7 mouse cellular contexts compared by ENCODE assay signal in the genomic region with DNA sequence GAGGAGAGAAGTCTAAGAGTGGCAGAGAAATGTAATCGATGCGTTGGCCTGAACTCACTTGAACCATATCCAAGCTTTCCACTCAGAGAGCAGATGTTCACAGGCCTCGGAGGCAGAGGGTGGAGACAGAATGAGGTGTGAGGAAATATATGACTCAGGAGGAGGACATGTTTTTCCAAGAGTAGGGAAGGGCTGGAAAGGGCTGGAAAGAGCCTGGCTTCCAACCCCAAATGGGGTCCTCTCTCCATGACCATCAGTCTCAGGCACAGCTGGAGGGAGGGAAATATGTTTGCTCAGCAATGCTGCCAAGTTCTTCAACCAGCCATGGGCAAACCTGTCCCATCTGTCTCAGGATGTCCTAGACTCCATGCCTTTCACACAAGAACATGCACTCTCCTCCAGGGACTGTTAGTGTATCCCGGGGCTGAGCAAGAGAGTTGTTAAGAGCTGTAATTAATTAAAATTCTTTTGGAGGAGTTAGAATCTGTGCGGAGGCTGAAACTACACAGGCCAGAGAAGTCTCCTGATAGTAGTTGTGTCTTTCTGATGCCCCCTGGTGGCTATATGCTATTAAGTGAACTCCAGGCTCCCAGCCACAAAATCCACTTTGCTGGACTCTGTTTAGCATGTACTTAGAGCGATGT. TPM values are rescaled to one million over a fixed set of nuclear protein-coding genes. Genes with fewer than 3 reads are reported as not detected.
DNase-seq lines count a peak whose midpoint lies in the region; ATAC-seq lines count a peak whose summit lies in the region.

No protein-coding gene starts in this region.

- ATAC-seq in inflammation-experienced regulatory T-cells, adult 6 months: peak; percentile 72
- ATAC-seq in megakaryocyte, adult 5-6 weeks (ENCODE audit: poor library complexity, severe bottlenecking): peak; percentile 86

- peak; percentile 45 to 89 for DNase-seq in adrenal gland, adult (ENCODE audit: inconsistent age in 2 of 2, low spot score in 1 of 2)
- DNase-seq in embryo, embryonic 11.5 days (ENCODE audit: low read depth, low spot score): peak; percentile 50
- DNase-seq in gastrocnemius, postnatal 25 days: peak; percentile 36
- DNase-seq in left cerebral cortex, adult 9 months (ENCODE audit: low spot score in 2 of 2): peak; percentile 51 to 84
- DNase-seq in right cerebral cortex, adult 2 months (ENCODE audit: low spot score in 2 of 2): peak; percentile 73 to 76

RNA-seq across cellular contexts. Expression of a gene that starts 31.4 kb away (rescaled TPM):
- under 1 TPM; 0.19 to 0.20 TPM for total RNA-seq in gastrocnemius, postnatal 25 days (2021)
- polyA plus RNA-seq in inflammation-experienced regulatory T-cells, adult 6 months (2017; shearing (Covaris generic)): not detected
- total RNA-seq in megakaryocyte, adult 5-6 weeks (2015): 0.07 TPM in 1 of 2 replicates, not detected in the other
- total RNA-seq in megakaryocyte, adult 5-6 weeks (2017): 0.26 TPM in 1 of 2 replicates, not detected in the other

RNA-seq across cellular contexts. Expression of a gene that starts 48.7 kb away (rescaled TPM):
- total RNA-seq in gastrocnemius, postnatal 25 days (2021): 1 to 10 TPM; 4.4 to 4.7 TPM
- 10 to 100 TPM in 1 of 3 experiments, 1 to 10 TPM in 2; 2.0 to 11.4 (median 6.5) TPM for polyA plus RNA-seq in inflammation-experienced regulatory T-cells, adult 6 months (2017; shearing (Covaris generic))
- 32.1 and 37.2 TPM in 2 replicates for total RNA-seq in megakaryocyte, adult 5-6 weeks (2015)
- total RNA-seq in megakaryocyte, adult 5-6 weeks (2017): 49.9 and 50.4 TPM in 2 replicates

Comparison
In these comparisons a context has a peak if more than half of its experiments do, and no peak if none do; other contexts are left out.
1. Peak in every context shown above with its lines: DNase-seq and ATAC-seq.
2. RNA of a gene that starts 48.7 kb away (total RNA-seq): 32.1 to 50.4 TPM in megakaryocyte, adult 5-6 weeks; 4.4 to 4.7 TPM in gastrocnemius, postnatal 25 days; every median in the first group is over 4 times any median in the second.